Mouse (Mus musculus): Measurements from ENCODE around the gene Ncl.

DNA sequence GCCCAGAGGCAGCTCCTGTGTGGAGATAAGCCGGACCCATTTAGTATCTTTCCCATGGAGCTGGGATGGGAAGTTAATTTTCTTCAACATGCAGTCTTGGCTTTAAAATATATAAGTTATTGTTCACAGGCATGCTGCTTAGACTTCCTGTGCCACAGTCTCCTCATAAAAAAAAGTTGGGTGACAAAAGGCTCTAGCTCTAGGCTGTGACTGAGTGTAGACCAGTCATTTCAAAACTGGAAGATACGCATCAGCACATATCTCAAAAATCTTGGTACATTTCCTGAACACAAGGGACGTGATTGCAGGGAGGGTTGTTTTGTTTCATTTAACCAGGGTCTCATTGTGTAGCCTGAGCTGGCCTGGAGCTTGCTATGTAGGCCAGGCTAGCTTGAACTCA is 35.0 kb upstream of the Ncl start:
- TF ChIP-seq GATA1 (IDR thresholded peaks at IDR 0.05; ENCODE audit: low read length) (no peak), TAL1 (IDR thresholded peaks at IDR 0.05; ENCODE audit: low read length) (no peak)

Measured in erythroblast, embryonic 14.5 days (primary cell).